Mouse (Mus musculus): ENCODE data around the gene Ddah2. TPM values are rescaled to one million over a fixed set of nuclear protein-coding genes. Genes with fewer than 3 reads are reported as not detected.

The Ddah2 gene
- polyA plus RNA-seq, 2 experiments = 271 to 358 TPM

DNA sequence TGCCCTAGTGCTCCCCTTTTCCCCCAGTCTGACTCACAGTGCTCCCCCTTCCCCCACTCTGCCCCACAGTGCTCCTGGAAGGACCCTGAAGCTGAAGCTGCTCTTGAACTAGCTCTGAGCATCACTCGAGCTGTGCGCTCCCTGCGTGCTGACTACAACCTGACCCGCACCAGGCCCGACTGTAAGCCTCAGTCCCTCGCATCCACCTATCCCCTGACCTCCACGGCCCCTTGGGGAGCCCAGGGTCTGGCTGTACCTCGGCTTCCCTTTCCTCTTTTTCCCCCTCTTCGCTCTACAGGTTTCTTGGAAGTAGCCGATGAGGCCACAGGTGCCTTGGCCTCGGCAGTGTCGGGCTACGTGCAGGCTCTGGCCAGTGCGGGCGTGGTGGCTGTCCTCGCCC lies 43.5 kb upstream of the Ddah2 start:
- ATAC-seq (ENCODE audit: low FRiP score, low read depth) (no peak), DNase-seq (ENCODE audit: low spot score) (no peak)
- H3K9me3 ChIP-seq (ENCODE audit: control insufficient read depth, low read length) = no peaks in the 10 kb centered on the region
- no peak overlapping the region for H3K9ac ChIP-seq (ENCODE audit: low read depth, low read length, severe bottlenecking)
- H3K27me3 ChIP-seq (ENCODE audit: control insufficient read depth, insufficient read depth, low read length) = no peaks in the 10 kb centered on the region
- TF ChIP-seq POLR2A (IDR thresholded peaks at IDR 0.05; ENCODE audit: borderline replicate concordance, extremely low read depth, insufficient read depth, insufficient read length) = no peak
- H3K4me2 ChIP-seq (replicated peaks; ENCODE audit: low read depth, low read length, severe bottlenecking) = no peak overlapping the region
- H3K4me1 ChIP-seq (ENCODE audit: control insufficient read depth, insufficient read depth, low read length) = no peaks in the 10 kb centered on the region
- H3K27ac ChIP-seq (replicated peaks; ENCODE audit: low read depth, low read length) = no peak overlapping the region
- H3K36me3 ChIP-seq (ENCODE audit: control insufficient read depth, insufficient read depth, low read length) = peaks cover 69% of the 10 kb centered on the region
- WGBS = 91% methylated on average over 16 of the region's 16 CpGs
- no peak overlapping the region for H3K4me3 ChIP-seq (replicated peaks; ENCODE audit: low read length)

DNA sequence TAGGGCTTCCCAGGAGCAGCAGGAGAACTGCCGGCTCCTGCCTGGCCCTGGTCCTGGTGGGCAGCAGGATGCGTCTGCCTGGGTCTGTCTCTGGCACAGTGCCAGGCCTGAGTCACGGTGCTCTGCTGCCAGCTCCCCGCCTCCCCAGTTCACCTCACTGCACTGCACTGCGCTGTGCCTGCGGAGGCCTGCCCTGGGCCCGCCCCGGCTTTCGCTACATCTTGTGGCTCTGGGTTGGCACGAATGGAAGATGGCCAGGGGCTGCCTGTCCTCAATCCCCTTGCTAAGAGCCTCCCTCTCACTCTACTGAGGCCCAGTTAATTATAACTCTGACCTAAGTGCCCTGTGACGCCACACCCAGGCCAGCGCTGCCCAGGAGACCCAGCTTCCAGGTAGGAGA lies 42.5 kb upstream of the Ddah2 start, which contains the start of gene Vwa7:
TSS of gene Vwa7 (plus strand) at position 204 of the 400 bp plus-strand sequence.
- Histone ChIP-seq H3K4me1 (ENCODE audit: control insufficient read depth, insufficient read depth, low read length) (peaks cover 2% of the 10 kb centered on the region; the same call in 1 of the 2 replicates), H3K27me3 (ENCODE audit: control insufficient read depth, insufficient read depth, low read length) (no peaks in the 10 kb centered on the region), H3K27ac (replicated peaks; ENCODE audit: low read depth, low read length) (no peak within 1 kb of the TSS), H3K9ac (ENCODE audit: low read depth, low read length, severe bottlenecking) (peak within 1 kb of the TSS; percentile 12; the same call in 1 of the 2 replicates), H3K36me3 (ENCODE audit: control insufficient read depth, insufficient read depth, low read length) (peaks cover 58% of the 10 kb centered on the region), H3K4me2 (replicated peaks; ENCODE audit: low read depth, low read length, severe bottlenecking) (no peak within 1 kb of the TSS), H3K9me3 (ENCODE audit: control insufficient read depth, low read length) (no peaks in the 10 kb centered on the region), H3K4me3 (replicated peaks; ENCODE audit: low read length) (no peak within 1 kb of the TSS)
- no peak for TF ChIP-seq POLR2A (IDR thresholded peaks at IDR 0.05; ENCODE audit: borderline replicate concordance, extremely low read depth, insufficient read depth, insufficient read length)
- no peak for DNase-seq (ENCODE audit: low spot score)
- 55% methylated on average over 12 of the region's 12 CpGs for WGBS
- ATAC-seq (ENCODE audit: low FRiP score, low read depth) = no peak

DNA sequence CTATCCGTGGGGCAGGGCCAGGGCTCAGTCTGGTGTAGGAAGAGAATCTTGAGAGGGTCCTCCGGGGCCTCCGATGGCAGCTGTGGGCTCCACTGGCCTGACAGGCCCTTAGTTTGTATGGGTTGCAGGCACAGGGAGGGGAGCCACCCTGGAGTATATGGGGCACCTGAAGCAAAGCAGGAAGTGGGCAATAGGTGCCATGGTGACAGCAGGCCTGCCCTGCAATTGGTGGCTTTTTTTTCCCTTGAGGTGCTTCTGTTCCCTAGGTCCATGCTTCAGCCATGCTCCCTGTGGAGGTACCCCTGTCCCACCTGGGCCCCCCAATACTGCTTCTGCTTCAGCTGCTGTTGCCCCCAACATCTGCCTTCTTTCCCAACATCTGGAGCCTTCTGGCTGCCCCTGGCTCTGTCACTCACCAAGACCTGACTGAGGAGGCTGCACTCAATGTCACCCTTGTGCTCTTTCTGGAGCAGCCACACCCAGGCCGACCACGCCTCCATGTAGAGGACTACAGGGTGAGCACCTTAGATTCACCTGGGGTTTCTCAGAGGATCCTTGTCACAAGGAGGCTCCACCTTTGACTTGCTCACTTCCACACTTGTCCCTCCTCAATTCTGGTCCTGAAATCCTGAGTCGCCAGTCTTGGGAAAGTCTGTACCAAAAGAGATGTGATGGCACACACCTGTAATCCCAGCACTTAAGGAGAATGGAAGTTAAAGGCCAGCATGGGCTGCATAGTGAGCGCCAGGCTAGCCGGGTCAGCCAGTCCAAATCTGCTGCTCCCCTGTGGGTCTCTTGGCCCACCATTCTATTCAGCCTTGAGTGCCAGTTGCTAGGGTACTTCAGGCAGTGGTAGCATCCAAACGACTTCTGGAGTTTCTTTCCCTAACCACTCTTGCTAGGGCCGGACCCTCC lies 41.8 kb upstream of the Ddah2 start:
- DNase-seq (ENCODE audit: low spot score) (no peak), ATAC-seq (ENCODE audit: low FRiP score, low read depth) (no peak)
- peaks cover 5% of the 10 kb centered on the region; the same call in 1 of the 2 replicates for H3K4me1 ChIP-seq (ENCODE audit: control insufficient read depth, insufficient read depth, low read length)
- H3K27me3 ChIP-seq (ENCODE audit: control insufficient read depth, insufficient read depth, low read length) = no peaks in the 10 kb centered on the region
- peak overlapping the region; percentile 12; the same call in 1 of the 2 replicates for H3K9ac ChIP-seq (ENCODE audit: low read depth, low read length, severe bottlenecking)
- no peak overlapping the region for H3K27ac ChIP-seq (replicated peaks; ENCODE audit: low read depth, low read length)
- TF ChIP-seq POLR2A (IDR thresholded peaks at IDR 0.05; ENCODE audit: borderline replicate concordance, extremely low read depth, insufficient read depth, insufficient read length) = no peak
- H3K36me3 ChIP-seq (ENCODE audit: control insufficient read depth, insufficient read depth, low read length) = peaks cover 51% of the 10 kb centered on the region
- H3K4me2 ChIP-seq (replicated peaks; ENCODE audit: low read depth, low read length, severe bottlenecking) = no peak overlapping the region
- no peaks in the 10 kb centered on the region for H3K9me3 ChIP-seq (ENCODE audit: control insufficient read depth, low read length)
- WGBS = 86% methylated on average over 10 of the region's 10 CpGs
- H3K4me3 ChIP-seq (replicated peaks; ENCODE audit: low read length) = no peak overlapping the region

DNA sequence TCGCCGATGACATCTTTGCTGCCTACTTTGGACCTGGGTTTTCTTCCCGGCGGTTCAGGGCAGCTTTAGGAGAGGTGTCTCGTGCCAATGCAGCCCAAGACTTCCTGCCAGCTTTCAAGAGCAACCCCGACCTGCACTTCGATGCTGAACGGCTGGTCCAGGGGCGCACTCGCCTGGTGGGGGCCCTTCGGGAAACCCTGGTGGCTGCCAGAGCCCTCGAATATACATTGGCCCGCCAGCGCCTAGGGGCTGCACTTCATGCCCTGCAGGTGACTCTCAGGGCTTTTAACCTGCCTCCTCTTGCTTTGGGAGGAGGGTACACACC lies 41.2 kb upstream of the Ddah2 start:
- no peaks in the 10 kb centered on the region for H3K9me3 ChIP-seq (ENCODE audit: control insufficient read depth, low read length)
- ATAC-seq (ENCODE audit: low FRiP score, low read depth) (no peak), DNase-seq (ENCODE audit: low spot score) (no peak)
- H3K27ac ChIP-seq (replicated peaks; ENCODE audit: low read depth, low read length) = no peak overlapping the region
- no peak overlapping the region for H3K9ac ChIP-seq (ENCODE audit: low read depth, low read length, severe bottlenecking)
- H3K27me3 ChIP-seq (ENCODE audit: control insufficient read depth, insufficient read depth, low read length) = no peaks in the 10 kb centered on the region
- no peak for TF ChIP-seq POLR2A (IDR thresholded peaks at IDR 0.05; ENCODE audit: borderline replicate concordance, extremely low read depth, insufficient read depth, insufficient read length)
- H3K36me3 ChIP-seq (ENCODE audit: control insufficient read depth, insufficient read depth, low read length) = peaks cover 45% of the 10 kb centered on the region
- no peak overlapping the region for H3K4me3 ChIP-seq (replicated peaks; ENCODE audit: low read length)
- H3K4me1 ChIP-seq (ENCODE audit: control insufficient read depth, insufficient read depth, low read length) = peaks cover 5% of the 10 kb centered on the region; the same call in 1 of the 2 replicates
- no peak overlapping the region for H3K4me2 ChIP-seq (replicated peaks; ENCODE audit: low read depth, low read length, severe bottlenecking)
- 81% methylated on average over 14 of the region's 14 CpGs for WGBS

DNA sequence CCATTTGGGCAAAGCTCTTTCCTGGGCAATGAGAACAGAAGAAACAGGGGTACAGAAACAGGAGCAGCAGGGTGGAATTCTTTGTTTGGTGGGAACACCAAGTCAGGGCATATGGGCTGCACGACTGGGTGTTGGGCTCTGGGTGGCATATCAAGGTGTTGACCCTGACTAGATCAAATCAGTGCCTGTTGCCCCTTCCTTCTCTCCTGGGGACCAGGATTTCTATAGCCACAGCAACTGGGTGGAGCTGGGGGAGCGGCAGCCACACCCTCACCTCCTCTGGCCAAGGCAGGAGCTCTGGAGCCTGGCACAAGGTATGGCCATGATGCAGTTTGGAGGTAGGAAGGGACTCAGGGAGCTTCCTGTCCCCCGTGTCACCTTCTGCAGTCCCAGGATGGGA lies 40.7 kb upstream of the Ddah2 start:
- no peak overlapping the region for H3K9ac ChIP-seq (ENCODE audit: low read depth, low read length, severe bottlenecking)
- H3K4me2 ChIP-seq (replicated peaks; ENCODE audit: low read depth, low read length, severe bottlenecking) = no peak overlapping the region
- no peaks in the 10 kb centered on the region for H3K9me3 ChIP-seq (ENCODE audit: control insufficient read depth, low read length)
- no peak for ATAC-seq (ENCODE audit: low FRiP score, low read depth)
- H3K4me3 ChIP-seq (replicated peaks; ENCODE audit: low read length) = no peak overlapping the region
- no peak overlapping the region for H3K27ac ChIP-seq (replicated peaks; ENCODE audit: low read depth, low read length)
- no peak for DNase-seq (ENCODE audit: low spot score)
- H3K36me3 ChIP-seq (ENCODE audit: control insufficient read depth, insufficient read depth, low read length) = peaks cover 40% of the 10 kb centered on the region
- TF ChIP-seq POLR2A (IDR thresholded peaks at IDR 0.05; ENCODE audit: borderline replicate concordance, extremely low read depth, insufficient read depth, insufficient read length) = no peak
- 64% methylated on average over 3 of the region's 3 CpGs for WGBS
- peaks cover 5% of the 10 kb centered on the region; the same call in 1 of the 2 replicates for H3K4me1 ChIP-seq (ENCODE audit: control insufficient read depth, insufficient read depth, low read length)
- no peaks in the 10 kb centered on the region for H3K27me3 ChIP-seq (ENCODE audit: control insufficient read depth, insufficient read depth, low read length)
